8 mouse cellular contexts compared by ENCODE assay signal in genomic region chr19:21144659-21145283, GRCm38 (mm10).
DNase-seq lines count a peak whose midpoint lies in the region; ATAC-seq and TF ChIP-seq lines count a peak whose summit lies in the region.

No protein-coding gene starts in this region.

- H3K9ac ChIP-seq in neural tube, embryonic 15.5 days (replicated peaks): no peak overlapping the region
- H3K9ac ChIP-seq in intestine, embryonic 15.5 days: no peak overlapping the region
- no peak overlapping the region for H3K9ac ChIP-seq in neural tube, embryonic 13.5 days

- H3K4me1 ChIP-seq in neural tube, embryonic 15.5 days: no peaks in the 10 kb centered on the region
- H3K4me1 ChIP-seq in intestine, embryonic 15.5 days (replicated peaks): no peaks in the 10 kb centered on the region
- H3K4me1 ChIP-seq in lung, adult 2 months (ENCODE audit: control insufficient read depth, insufficient read depth, low read length): peaks cover 7% of the 10 kb centered on the region
- peaks cover 16% of the 10 kb centered on the region for H3K4me1 ChIP-seq in neural tube, embryonic 13.5 days (replicated peaks)
- peaks cover 4% of the 10 kb centered on the region; the same call in 1 of the 2 replicates for H3K4me1 ChIP-seq in cerebellum, adult 2 months (ENCODE audit: control insufficient read depth, insufficient read depth, low read length)

- TF ChIP-seq CTCF in lung, adult 2 months (IDR thresholded peaks at IDR 0.05; ENCODE audit: insufficient read depth, low read length): no peak
- no peak for TF ChIP-seq CTCF in cerebellum, adult 2 months (IDR thresholded peaks at IDR 0.05; ENCODE audit: borderline replicate concordance, insufficient read depth, low read depth, low read length)

- H3K9me3 ChIP-seq in neural tube, embryonic 15.5 days (replicated peaks): no peaks in the 10 kb centered on the region
- no peaks in the 10 kb centered on the region for H3K9me3 ChIP-seq in intestine, embryonic 15.5 days
- no peaks in the 10 kb centered on the region for H3K9me3 ChIP-seq in neural tube, embryonic 13.5 days

- peak; percentile 54 for DNase-seq in neural tube, embryonic 10.5 days (ENCODE audit: extremely low spot score, low spot score)
- peak; percentile 61 for DNase-seq in fat pad, adult 2 months (ENCODE audit: extremely low read depth, low read depth, low spot score)
- peak; percentile 24 for DNase-seq in lung, adult 2 months
- no peak for DNase-seq in cerebellum, adult 2 months
- no peak for DNase-seq in ovary, postnatal 10 days (ENCODE audit: low spot score)

- H3K36me3 ChIP-seq in neural tube, embryonic 15.5 days: no peaks in the 10 kb centered on the region
- H3K36me3 ChIP-seq in intestine, embryonic 15.5 days: no peaks in the 10 kb centered on the region
- H3K36me3 ChIP-seq in neural tube, embryonic 13.5 days: no peaks in the 10 kb centered on the region

- 19% methylated on average over 13 of the region's 13 CpGs for WGBS in neural tube, embryonic 15.5 days
- 20% methylated on average over 13 of the region's 13 CpGs for WGBS in intestine, embryonic 15.5 days
- 29% methylated on average over 13 of the region's 13 CpGs for WGBS in lung, adult 2 months
- 12% methylated on average over 13 of the region's 13 CpGs for WGBS in neural tube, embryonic 13.5 days
- 62% methylated on average over 13 of the region's 13 CpGs for WGBS in cerebellum, adult 2 months

- H3K27ac ChIP-seq in neural tube, embryonic 15.5 days (replicated peaks): no peak overlapping the region
- no peak overlapping the region for H3K27ac ChIP-seq in intestine, embryonic 15.5 days
- no peak overlapping the region for H3K27ac ChIP-seq in neural tube, embryonic 13.5 days (replicated peaks)
- H3K27ac ChIP-seq in cerebellum, adult 2 months (ENCODE audit: insufficient read depth, low read length): no peak overlapping the region

- H3K27me3 ChIP-seq in neural tube, embryonic 15.5 days (replicated peaks): no peaks in the 10 kb centered on the region
- no peaks in the 10 kb centered on the region for H3K27me3 ChIP-seq in intestine, embryonic 15.5 days (replicated peaks)
- H3K27me3 ChIP-seq in neural tube, embryonic 13.5 days: no peaks in the 10 kb centered on the region
- H3K27me3 ChIP-seq in cerebellum, adult 2 months (ENCODE audit: control insufficient read depth, insufficient read depth, low read length): no peaks in the 10 kb centered on the region

- H3K4me3 ChIP-seq in neural tube, embryonic 15.5 days (replicated peaks): no peak overlapping the region
- H3K4me3 ChIP-seq in intestine, embryonic 15.5 days (replicated peaks): no peak overlapping the region
- no peak overlapping the region for H3K4me3 ChIP-seq in lung, adult 2 months (replicated peaks; ENCODE audit: extremely low read depth, low read depth, low read length)
- no peak overlapping the region for H3K4me3 ChIP-seq in neural tube, embryonic 13.5 days
- no peak overlapping the region for H3K4me3 ChIP-seq in cerebellum, adult 2 months (replicated peaks; ENCODE audit: insufficient read depth, low read depth, low read length)

- TF ChIP-seq POLR2A in lung, adult 2 months (IDR thresholded peaks at IDR 0.05; ENCODE audit: borderline replicate concordance, extremely low read depth, low read depth, low read length): no peak
- no peak for TF ChIP-seq POLR2A in cerebellum, adult 2 months (IDR thresholded peaks at IDR 0.05; ENCODE audit: borderline replicate concordance, insufficient read depth, low read length)

- no peak for ATAC-seq in neural tube, embryonic 15.5 days (ENCODE audit: low FRiP score)
- peak; percentile 93 for ATAC-seq in intestine, embryonic 15.5 days
- ATAC-seq in neural tube, embryonic 13.5 days (ENCODE audit: low read depth): no peak

- no peak overlapping the region for H3K4me2 ChIP-seq in neural tube, embryonic 15.5 days
- peak overlapping the region; percentile 20; the same call in 1 of the 2 replicates for H3K4me2 ChIP-seq in intestine, embryonic 15.5 days (replicated peaks)
- H3K4me2 ChIP-seq in neural tube, embryonic 13.5 days: peak overlapping the region; percentile 3; the same call in 1 of the 2 replicates

Comparison
In these comparisons a context has a peak if more than half of its experiments do, and no peak if none do; other contexts are left out.
1. DNase-seq: peak in neural tube, embryonic 10.5 days (single experiment), fat pad, adult 2 months (single experiment) and lung, adult 2 months (single experiment); none in cerebellum, adult 2 months (0 of 2) and ovary, postnatal 10 days (single experiment).